Mouse (Mus musculus): ENCODE results near the gene Ankef1. TPM values are rescaled to one million over a fixed set of nuclear protein-coding genes. Genes with fewer than 3 reads are reported as not detected.

The Ankef1 gene
- total RNA-seq (2021) = under 1 TPM; 0.21 to 0.64 TPM

GRCm38 (mm10) chr2:136501651-136502050, at the start of gene Ankef1:
Ankef1 (plus strand) TSS chr2:136501910.
- DNase-seq (ENCODE audit: low spot score) = no peak
- intact Hi-C loops (cut with DNase I) = no loop called here

- no peak for DNase-seq (ENCODE audit: low spot score)
- intact Hi-C loops (cut with DNase I) = no loop called here
These were observed 45.2 kb upstream of the Ankef1 start for GRCm38 (mm10) chr2:136456468-136456867.

GRCm38 (mm10) chr2:136456875-136457274, 44.8 kb upstream of the Ankef1 start:
- intact Hi-C loops (cut with DNase I) = no loop called here
- no peak for DNase-seq (ENCODE audit: low spot score)

- DNase-seq (ENCODE audit: low spot score) = no peak
- intact Hi-C loops (cut with DNase I) = no loop called here
These were observed 24.1 kb upstream of the Ankef1 start for GRCm38 (mm10) chr2:136477656-136478055.

GRCm38 (mm10) chr2:136482269-136482668, 19.4 kb upstream of the Ankef1 start:
- no peak for DNase-seq (ENCODE audit: low spot score)
- intact Hi-C loops (cut with DNase I) = no loop called here

GRCm38 (mm10) chr2:136483058-136483457, 18.7 kb upstream of the Ankef1 start:
- no peak for DNase-seq (ENCODE audit: low spot score)
- intact Hi-C loops (cut with DNase I) = no loop called here

- DNase-seq (ENCODE audit: low spot score) = no peak
- intact Hi-C loops (cut with DNase I) = loop anchor here (5.0 kb wide), 4 partner anchors 112 to 1457 kb away; no protein-coding TSS in a partner anchor
These were observed 16.8 kb upstream of the Ankef1 start for GRCm38 (mm10) chr2:136484955-136485354.

- no peak for DNase-seq (ENCODE audit: low spot score)
- intact Hi-C loops (cut with DNase I) = loop anchor here (5.0 kb wide), 4 partner anchors 112 to 1457 kb away; no protein-coding TSS in a partner anchor
These were observed 16.3 kb upstream of the Ankef1 start for GRCm38 (mm10) chr2:136485401-136485800.

GRCm38 (mm10) chr2:136485815-136486619, 15.7 kb upstream of the Ankef1 start:
- DNase-seq (ENCODE audit: low spot score) = no peak
- intact Hi-C loops (cut with DNase I) = loop anchor here (2.0 to 5.0 kb wide), 5 partner anchors 111 to 1456 kb away; partner anchors contain the start of gene AL731706.2

- intact Hi-C loops (cut with DNase I) = loop anchor here (2.0 to 5.0 kb wide), 5 partner anchors 110 to 1455 kb away; partner anchors contain the start of gene AL731706.2
- DNase-seq (ENCODE audit: low spot score) = no peak
These were observed 14.7 kb upstream of the Ankef1 start for GRCm38 (mm10) chr2:136486986-136487385.

- no peak for DNase-seq (ENCODE audit: low spot score)
- intact Hi-C loops (cut with DNase I) = no loop called here
These were observed 9.4 kb downstream of the Ankef1 start for GRCm38 (mm10) chr2:136511073-136511472.

GRCm38 (mm10) chr2:136511756-136512155, 10.0 kb downstream of the Ankef1 start:
- no peak for DNase-seq (ENCODE audit: low spot score)
- intact Hi-C loops (cut with DNase I) = no loop called here

- no peak for DNase-seq (ENCODE audit: low spot score)
- intact Hi-C loops (cut with DNase I) = no loop called here
These were observed 11.1 kb downstream of the Ankef1 start for GRCm38 (mm10) chr2:136512802-136513201.

- no peak for DNase-seq (ENCODE audit: low spot score)
- intact Hi-C loops (cut with DNase I) = no loop called here
These were observed 12.1 kb downstream of the Ankef1 start for GRCm38 (mm10) chr2:136513806-136514205.

- intact Hi-C loops (cut with DNase I) = no loop called here
- DNase-seq (ENCODE audit: low spot score) = no peak
These were observed 13.8 kb downstream of the Ankef1 start for GRCm38 (mm10) chr2:136515501-136515900.

- intact Hi-C loops (cut with DNase I) = no loop called here
- no peak for DNase-seq (ENCODE audit: low spot score)
These were observed 27.2 kb downstream of the Ankef1 start for GRCm38 (mm10) chr2:136528937-136529336.

- intact Hi-C loops (cut with DNase I) = no loop called here
- DNase-seq (ENCODE audit: low spot score) = peak; percentile 34
These were observed 30.3 kb downstream of the Ankef1 start for GRCm38 (mm10) chr2:136532033-136532432.

GRCm38 (mm10) chr2:136558020-136558419, 56.3 kb downstream of the Ankef1 start:
- DNase-seq (ENCODE audit: low spot score) = no peak
- intact Hi-C loops (cut with DNase I) = no loop called here

GRCm38 (mm10) chr2:136562336-136562735, 60.6 kb downstream of the Ankef1 start:
- intact Hi-C loops (cut with DNase I) = no loop called here
- DNase-seq (ENCODE audit: low spot score) = no peak

- intact Hi-C loops (cut with DNase I) = no loop called here
- DNase-seq (ENCODE audit: low spot score) = no peak
These were observed 69.1 kb downstream of the Ankef1 start for GRCm38 (mm10) chr2:136570856-136571255.

- intact Hi-C loops (cut with DNase I) = no loop called here
- no peak for DNase-seq (ENCODE audit: low spot score)
These were observed 81.1 kb downstream of the Ankef1 start for GRCm38 (mm10) chr2:136582762-136583161.

- intact Hi-C loops (cut with DNase I) = no loop called here
- DNase-seq (ENCODE audit: low spot score) = no peak
These were observed 87.1 kb downstream of the Ankef1 start for GRCm38 (mm10) chr2:136588811-136589210.

Measured in heart, postnatal 25 days (tissue).